Mouse (Mus musculus) thymus, postnatal 10 days (tissue): ENCODE results near the gene Crocc2.

Source experiments
- DNase-seq, 2 experiments: peaks; one replicate each; pipeline ENCODE4 v3.0.0; 2021; ENCODE audit warnings: low spot score in 2 of 2

Crocc2 gene

GRCm38 (mm10) chr1:93271751-93272150 lies 103.2 kb downstream of the Crocc2 start:
- DNase-seq, result no peak

- DNase-seq, result peak in 1 of 2 experiments; percentile 70
Observed at GRCm38 (mm10) chr1:93272409-93272821, 103.9 kb downstream of the Crocc2 start.

- no peak for DNase-seq
Observed at GRCm38 (mm10) chr1:93275561-93275960, 107.0 kb downstream of the Crocc2 start.

- DNase-seq, result no peak
Observed at GRCm38 (mm10) chr1:93277041-93277440, 108.5 kb downstream of the Crocc2 start.
